Mouse (Mus musculus): Measurements from ENCODE around the gene Efna2.
A peak's percentile ranks its signal among the peaks of the same experiment; 100 is the strongest.
"Not testable (repeated sequence)": the region's sequence is repeated elsewhere in the genome, so short reads cannot be mapped to it uniquely, and the experiment has no call there.

The Efna2 gene

DNA sequence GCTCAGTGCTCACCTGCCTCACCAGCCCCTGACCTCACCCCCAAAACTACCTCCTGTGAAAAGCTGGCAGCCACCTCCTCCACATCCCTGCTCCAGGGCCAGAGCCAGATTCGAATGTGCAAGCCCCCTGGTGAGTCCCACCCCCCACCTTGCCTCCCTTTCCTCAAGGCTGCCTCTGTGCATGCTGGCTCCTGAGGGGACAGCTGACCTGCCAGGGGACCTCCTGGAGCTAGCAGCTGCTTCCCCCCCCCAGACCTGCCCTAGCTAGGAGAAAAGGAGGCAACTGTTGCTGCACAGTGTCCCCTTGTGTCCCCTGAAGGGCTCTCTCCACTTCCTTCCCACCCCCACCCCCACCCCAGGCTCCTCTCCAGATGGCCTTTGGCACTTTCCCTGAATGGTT lies 24.0 kb upstream of the Efna2 start:
- no peak for DNase-seq (ENCODE audit: low spot score)

DNA sequence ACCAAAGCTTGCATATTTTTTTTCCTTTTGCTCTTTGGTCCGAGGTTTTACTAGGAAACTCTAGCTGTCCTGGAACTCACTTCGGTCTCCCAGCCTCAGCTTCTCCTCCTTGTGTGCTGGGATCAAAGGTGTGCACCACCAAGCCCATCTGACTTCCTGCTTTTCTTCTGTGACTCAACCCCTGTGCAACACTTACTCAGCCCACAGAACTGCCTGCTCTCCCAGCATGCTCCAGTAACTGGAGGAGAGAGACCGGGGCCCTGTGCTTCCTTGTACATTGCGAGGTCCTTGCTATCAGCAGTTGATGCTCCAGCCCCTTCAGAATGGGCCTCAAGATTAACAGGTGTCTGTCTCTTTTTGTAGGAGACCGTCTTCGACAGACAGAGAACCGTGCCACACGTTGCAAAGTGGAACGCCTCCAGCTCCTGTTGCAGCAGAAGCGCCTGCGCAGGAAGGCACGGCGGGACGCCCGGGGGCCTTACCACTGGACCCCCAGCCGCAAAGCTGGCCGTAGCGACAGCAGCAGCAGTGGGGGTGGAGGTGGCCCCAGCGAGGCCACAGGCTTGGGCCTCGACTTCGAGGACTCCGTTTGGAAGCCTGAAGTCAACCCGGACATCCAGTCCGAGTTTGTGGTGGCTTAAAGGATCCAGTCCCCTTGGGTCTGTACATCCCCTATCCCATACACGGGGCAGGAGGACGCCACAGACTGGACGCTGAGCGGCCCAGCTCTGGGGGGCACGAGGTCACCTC lies 23.1 kb upstream of the Efna2 start:
- no peak for DNase-seq (ENCODE audit: low spot score)

GRCm38 (mm10) chr10:80156752-80157053 lies 22.6 kb upstream of the Efna2 start:
- no peak for DNase-seq (ENCODE audit: low spot score)

DNA sequence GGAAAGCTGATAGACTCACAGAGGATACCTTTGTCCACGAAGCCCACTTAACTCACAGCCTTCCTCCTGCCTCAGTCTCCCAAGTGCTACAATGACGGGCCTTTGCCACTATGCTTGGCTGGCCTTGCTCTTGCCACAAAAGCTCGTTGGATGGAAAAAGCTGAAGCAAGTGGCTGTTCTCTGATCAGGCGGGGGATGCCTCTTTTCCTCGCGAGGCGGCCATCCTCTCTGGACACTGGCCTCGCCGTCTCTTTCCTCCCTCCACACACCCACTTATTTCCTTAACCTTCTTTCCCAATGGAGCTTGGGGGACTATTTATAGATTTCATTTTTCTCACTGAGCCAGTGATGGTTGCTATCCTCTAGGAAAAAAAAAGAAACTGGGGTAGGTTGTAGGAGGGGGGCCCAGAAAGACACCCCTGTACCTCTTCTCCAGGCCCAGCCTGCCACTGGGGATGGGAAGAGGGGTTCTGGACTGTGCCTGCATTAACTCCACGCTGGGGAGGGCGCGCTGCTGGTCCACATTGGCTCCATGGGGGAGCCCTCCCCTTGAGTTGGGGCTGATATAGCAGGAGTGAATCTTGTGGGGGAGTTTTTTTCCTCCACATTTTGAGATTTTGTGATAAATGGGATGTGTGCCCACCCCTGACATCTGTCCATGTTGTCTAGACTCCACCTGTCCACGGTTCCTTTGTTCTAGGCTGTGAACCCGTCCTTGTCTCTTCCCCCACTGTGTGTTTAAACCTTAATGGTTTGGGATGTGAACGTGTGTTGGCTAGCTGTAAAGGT lies 21.9 kb upstream of the Efna2 start:
- DNase-seq (ENCODE audit: low spot score): no peak

- no peak for DNase-seq (ENCODE audit: low spot score)
Observed at GRCm38 (mm10) chr10:80158307-80158986, 20.8 kb upstream of the Efna2 start.

DNA sequence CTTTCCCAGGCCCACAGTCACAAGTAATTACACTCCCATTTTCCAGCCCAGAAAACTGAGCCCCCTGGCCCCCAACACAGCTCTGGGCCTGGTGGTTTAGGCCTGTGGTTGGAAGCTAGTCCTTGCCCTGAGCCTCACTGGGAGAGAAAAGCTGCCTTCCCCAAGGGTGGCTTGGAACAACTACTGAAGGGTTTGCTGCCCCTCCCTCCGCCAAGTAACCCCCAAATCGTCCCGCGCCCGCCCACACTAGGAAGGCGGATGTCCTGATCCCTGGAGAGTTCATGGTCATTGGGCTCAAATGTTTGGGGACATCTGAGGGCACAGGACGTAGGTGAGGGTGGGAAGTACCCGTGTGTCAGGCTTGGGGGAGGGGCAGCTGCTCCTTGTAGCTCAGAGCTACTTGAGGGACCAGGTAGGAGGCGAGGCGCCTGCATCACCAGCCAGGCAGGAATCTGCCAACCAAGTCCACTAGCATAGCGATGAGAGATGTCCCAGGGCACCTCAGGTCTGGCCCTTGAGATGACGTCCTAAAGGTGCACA lies 20.2 kb upstream of the Efna2 start:
- no peak for DNase-seq (ENCODE audit: low spot score)

GRCm38 (mm10) chr10:80159561-80160454 lies 19.5 kb upstream of the Efna2 start:
- peak; percentile 99 for DNase-seq (ENCODE audit: low spot score)

DNA sequence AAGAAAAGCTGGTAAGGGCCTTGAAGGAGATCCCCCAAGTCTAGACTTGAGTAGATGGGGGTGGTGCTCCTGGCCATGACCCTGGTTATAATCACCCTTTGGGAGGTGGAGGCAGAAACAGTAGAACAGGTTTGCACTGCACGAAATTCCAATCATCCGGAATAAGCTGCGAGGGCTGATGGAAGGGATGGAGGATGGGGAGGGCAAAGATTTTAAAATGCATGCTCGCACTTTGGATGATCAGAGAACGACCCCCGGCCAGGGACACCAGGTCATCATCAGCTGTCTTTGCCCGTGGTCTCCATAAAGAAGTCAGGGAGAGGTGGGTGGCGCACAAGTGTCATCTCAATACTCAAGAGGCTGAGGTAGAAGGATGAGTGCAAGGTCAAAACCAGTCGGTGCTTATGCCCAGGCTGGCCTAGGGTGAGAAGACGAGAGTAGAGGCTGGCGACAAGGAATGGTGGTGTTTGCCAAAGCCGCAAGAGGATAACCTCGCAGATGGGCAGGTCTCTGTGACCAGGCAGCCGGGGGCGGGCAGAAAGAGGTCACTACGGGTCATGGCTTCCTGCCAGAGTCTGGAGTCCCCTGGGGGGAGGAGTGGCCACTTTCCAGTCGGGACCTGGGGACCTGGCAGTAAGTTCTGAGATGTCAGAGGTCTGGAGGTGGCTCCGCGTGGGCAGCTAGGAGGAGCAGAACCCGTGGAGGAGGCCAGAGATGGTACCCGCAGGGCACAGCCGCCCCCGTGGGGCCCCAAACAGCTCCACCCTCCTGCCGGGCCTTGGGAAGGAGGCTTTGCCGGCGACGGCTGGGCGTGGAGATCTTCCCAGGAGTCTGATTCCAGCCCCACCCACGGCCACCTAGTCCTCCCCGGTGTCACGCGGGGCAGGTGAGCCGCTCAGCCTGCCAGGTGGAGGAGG lies 18.6 kb upstream of the Efna2 start:
- no peak for DNase-seq (ENCODE audit: low spot score)

DNA sequence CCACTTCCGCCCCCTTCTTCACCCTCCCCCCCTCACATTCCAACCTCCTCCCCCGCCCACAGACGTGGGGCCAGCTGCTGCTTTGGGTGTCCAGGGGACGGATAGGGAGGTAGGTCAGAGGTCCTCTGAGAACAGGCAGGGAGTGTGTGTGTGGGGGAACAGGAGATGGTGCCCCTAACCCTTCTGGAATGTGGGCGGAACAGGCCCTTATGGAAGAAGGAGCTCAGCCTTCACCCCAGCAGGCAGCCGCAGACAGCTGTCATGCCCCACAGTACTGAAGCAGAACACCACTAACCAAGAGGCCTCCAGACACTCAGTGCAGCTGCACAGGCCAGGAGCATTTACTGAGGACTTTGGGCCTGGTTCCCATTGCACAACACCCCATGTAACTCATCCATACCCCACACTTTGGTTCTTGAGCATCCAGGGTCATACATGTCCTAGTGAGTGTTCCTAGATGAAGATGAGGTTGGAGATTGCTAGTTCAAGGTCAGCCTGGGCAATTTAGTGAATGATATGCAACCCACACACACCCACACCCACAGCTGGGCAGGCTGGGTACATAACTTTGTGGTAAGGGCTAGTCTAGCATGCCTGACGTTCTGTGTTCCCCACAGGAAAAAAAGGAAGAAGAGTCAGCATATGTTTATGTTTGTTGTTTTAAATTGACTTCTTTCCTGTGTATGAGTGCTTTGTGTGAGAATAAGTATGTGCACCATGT lies 17.6 kb upstream of the Efna2 start:
- no peak for DNase-seq (ENCODE audit: low spot score)

DNA sequence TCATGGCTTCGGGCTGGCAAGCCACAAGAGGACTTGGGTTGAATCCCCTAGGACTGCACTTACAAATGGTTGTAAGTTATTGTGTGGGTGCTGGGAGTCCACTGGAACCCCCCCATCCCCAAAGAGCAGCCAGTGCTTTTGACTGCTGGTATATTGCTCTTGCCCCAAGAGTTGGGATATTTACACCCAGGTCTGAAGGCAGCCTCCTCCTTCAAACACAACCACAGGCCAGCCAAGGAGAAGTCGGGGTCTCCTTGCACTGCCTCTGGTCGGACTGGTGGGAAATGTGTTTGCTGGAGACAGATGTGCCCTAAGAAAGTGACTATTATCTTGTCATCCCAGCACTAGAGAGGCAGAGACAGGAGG lies 17.1 kb upstream of the Efna2 start:
- no peak for DNase-seq (ENCODE audit: low spot score)

GRCm38 (mm10) chr10:80162716-80163299 lies 16.5 kb upstream of the Efna2 start:
- no peak for DNase-seq (ENCODE audit: low spot score)

DNA sequence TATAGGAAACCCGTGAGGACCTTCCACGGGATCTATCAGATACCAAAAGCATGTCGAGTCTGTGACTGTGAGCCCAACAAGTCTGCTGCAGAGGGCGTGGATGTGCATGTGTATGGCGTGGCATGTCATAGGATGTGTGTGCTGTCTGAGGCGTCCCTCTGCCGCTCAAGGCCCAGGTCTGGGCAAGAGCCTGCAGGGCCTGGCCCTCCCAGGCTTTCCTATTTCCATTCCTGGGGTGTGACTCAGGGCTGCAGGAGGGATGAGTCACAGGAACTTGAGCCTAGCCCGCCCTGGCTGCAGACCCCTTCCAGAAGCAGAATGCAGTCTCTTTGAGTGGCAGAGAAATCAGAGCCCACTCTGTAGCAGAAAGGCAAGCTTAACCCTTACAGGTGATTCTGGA lies 15.6 kb upstream of the Efna2 start:
- no peak for DNase-seq (ENCODE audit: low spot score)

DNA sequence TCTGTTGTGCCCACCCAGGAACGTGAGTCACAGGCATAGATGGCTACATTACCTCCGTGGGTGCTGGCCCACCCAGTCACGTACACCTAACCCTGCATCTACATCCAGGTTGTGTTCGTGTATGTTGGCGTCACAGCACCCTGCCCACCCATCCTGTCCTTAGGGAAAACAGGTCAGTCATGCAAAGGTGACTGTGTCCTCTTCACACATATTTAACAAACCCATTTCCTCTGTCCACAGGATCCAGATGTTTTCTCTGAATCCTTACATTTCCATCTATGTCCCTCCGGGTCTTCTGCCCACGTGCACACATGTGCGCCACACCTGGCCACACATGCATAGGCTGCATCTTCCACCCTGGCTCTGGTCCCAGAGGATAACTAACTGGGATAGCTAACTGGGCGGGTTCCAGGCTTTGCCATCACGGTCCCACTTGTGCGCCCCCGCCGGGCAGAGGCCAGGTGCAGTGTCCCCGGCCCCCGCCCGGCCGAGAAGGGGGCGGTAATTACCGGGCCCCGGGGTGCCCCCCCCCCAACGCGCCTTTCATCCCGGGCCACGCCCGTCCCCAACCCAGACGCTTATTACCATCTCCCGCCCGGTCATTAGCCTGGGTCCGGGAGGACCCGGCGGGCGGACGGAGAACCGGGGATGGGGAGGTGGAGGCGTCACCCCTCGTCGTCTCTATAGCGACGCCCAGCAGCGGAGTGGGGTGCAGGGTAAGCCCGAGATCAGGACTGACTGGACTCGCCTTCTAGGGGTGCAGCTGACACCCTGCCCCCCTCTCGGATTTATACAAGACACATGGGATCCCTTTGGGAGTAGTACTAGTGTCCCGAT lies 14.9 kb upstream of the Efna2 start:
- no peak for DNase-seq (ENCODE audit: low spot score)

- DNase-seq (ENCODE audit: low spot score): peak; percentile 93
Observed at GRCm38 (mm10) chr10:80164998-80165344, 14.3 kb upstream of the Efna2 start.

GRCm38 (mm10) chr10:80165392-80166128 lies 13.7 kb upstream of the Efna2 start, which contains the start of gene Cirbp:
Gene Cirbp (plus strand): TSS chr10:80165985.
- DNase-seq (ENCODE audit: low spot score): no peak

GRCm38 (mm10) chr10:80166136-80166535 lies 13.1 kb upstream of the Efna2 start:
- DNase-seq (ENCODE audit: low spot score): not testable (repeated sequence)

DNA sequence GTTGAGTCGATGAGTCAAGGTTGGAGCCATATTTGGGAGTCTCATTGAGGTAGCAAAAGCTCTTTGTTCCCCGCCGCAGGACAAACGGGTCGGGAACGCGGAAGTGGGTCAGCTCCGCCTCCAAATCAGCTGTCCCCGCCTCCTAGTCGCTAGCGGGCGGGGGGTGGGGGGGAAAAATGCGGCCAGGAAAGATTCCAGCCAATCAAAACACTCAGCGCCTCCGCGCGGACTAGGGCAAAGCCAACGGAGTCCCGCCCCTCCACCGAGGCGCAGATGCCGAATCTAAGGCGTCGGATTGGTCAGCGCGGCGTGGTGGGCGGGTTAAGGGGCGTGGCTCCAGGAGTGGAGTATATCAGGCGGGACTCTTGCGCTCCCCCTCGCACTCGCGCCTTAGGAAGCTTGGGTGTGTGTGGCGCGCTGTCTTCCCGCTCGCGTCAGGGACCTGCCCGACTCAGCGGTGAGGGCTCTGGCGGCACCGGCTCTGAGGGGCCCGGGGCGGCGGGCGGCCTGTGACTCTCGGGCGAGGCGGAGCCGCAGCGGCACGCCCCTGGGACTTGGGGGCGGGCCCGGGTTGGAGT lies 11.7 kb upstream of the Efna2 start:
- peak; percentile 96 for DNase-seq (ENCODE audit: low spot score)
